Mouse (Mus musculus): ENCODE measurements around the gene Ncs1.

Ncs1 gene

DNA sequence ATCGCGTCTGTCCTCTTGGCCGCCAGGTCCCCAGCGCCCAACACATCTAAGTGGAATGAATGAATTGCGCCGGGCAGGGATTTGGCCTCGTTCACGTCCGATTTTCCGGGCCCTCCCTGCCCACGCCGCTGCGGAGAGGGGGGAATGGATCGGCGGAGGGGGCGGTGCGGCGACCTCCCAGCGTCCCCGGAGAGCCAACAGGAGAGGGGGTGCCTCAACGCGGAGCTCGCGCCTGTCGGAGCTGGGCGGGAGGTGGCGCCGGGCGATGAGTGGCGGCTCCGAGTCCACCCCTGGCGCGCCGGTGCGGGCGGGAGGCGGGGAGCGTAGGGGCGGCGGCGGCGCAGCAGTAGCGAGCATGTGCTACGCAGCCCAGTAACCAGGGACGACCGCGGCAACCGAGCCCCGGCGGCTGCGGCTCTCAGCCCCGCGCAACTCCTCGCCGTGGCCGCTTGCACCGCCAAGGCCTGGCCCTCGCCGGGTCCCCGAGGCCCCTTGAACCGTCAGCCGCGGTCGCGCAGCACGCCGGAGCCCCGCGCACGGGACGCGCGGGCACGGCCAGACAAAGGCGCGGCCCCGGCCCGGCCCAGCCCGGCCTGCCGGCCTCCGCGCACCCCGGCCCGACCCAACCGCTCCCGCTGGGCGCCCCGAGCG, at the start of gene Ncs1:
Ncs1 (plus strand) TSS at position 333 of the 651 bp plus-strand sequence.
- DNase-seq: peak in 1 of 2 experiments; percentile 52

DNA sequence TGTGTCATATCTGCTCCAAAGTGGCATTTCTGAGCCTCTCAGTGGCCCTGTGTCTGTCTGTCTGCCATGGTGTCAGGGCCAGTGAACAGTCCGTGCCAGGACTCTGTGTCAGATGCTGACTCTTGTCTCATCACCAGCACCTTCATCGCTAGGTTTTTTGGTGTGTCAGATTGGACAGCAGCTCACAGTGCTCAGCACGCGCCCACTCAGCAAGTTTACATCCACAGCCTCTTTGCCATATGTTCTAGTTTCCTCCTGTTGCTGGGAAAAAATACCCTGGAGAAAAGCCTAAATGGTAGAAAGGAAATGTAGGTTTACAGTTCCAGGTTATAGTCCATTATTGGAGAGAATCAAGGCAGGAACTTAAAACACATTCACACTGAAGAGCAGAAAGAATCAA, 47.0 kb upstream of the Ncs1 start:
- no peak for DNase-seq

DNA sequence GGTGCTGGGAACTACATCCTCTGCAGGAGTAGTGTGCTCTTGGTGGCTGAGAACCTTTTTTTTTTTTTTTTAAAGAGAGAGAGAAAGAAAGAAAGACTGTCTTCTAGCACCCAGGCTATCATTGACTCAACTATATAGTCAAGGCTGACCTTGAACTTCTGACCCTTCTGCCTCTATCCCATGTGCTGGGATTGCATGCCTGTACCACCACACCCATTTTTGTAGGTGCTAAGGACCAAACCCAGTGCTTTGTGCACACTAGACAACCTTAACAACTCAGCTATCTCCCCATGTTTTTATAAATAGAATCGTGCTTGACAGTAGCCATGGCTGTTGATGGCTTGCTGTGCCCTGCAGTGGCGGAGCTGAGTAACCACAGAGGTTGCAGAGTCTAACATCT, 45.6 kb upstream of the Ncs1 start:
- DNase-seq: no peak

DNA sequence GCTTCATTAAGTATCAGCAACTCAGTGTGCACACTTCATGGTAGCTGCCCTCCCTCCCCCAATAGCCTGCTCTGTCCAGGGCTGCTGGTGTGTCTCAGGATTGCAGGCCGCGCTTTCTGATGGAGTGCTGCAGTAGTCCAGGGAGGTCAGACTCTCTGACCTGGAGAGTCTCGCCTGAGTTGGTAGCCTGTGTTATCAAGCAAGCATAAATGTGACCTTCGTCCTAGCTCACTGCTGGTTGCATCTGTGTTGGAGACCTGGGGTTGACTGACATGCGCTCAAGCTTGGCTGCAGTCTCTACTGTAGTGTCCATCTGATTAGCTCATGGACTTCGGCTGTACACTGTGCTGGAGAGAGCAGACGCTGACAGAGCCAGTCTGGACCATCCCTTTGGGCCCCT, 43.8 kb upstream of the Ncs1 start:
- no peak for DNase-seq

DNA sequence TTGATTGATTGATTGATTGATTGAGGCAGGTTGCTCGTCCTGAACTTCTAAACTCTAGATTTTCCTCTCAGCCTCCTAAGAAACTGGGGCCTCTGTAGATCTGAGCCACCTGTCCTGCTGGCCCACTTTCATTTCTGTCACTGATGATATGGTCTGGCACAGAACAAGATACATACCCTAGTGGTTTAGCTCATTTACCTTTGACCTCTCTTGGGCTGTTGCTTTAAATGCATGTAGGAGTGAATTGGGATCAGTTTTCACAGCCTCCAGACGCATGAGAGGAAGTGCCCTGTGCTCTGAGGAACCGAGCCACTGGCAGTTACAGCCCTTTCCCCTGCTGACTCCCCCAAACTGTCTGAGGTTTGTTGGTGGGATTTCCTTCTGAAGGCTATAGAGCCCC, 43.3 kb upstream of the Ncs1 start:
- no peak for DNase-seq

DNA sequence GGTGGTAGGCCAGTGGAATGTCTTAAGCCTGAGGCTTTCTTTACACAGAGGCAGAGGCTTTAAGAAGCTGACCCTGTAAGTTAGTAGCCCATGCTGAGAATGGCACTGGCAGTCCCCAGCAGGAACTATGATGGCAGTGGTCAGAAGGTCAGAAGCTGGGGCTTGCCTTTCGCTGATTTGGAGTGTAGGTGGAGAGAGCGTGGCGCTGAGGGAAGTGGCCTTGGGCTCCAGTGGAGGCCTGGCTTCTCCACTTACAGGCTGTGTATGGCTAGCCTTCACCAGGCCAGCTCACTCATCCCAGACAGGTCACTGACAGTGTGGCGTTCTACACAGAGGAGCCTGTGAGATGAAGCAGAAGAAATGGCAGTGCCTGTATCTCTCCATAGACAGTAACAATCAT, 42.7 kb upstream of the Ncs1 start:
- DNase-seq: no peak

DNA sequence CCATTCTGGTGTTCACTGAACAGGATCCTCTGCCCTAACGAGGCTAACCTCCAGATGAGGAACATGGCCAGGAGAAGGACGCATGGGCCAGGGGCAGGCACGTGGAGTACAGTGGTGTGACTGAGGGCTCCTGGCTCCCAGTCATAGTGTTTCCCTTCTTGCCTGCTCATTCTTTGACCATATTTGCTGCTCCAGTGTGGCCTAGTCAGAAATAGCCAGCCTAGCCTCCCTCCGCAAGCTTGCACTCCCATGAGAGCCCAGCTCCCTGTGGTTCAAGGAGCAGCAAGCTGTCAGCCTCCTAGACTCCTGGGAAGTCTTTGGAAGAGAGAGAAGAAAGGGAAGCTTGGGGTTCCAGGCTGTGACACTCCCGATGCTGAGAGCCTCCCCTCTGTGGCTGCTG, 40.9 kb upstream of the Ncs1 start:
- no peak for DNase-seq

DNA sequence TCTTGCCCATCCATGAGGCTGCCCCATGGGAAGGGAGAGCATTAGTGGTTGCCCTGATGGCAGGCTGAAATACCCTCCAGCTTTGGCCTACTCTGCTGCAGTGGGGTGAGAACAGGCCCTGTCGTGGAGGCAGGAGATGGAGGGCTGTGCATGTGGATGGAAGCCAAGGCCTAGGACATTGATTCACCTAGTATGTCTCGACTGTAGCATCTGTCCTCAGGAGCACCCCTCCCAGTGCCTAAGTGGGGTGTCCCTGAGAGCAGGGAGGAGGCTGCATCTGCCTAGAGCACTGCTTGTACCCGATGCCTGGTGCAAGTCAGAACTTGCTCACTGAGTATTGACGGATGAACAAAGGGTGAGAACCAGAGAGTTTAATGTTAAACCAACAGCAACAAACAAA, 39.4 kb upstream of the Ncs1 start:
- no peak for DNase-seq

DNA sequence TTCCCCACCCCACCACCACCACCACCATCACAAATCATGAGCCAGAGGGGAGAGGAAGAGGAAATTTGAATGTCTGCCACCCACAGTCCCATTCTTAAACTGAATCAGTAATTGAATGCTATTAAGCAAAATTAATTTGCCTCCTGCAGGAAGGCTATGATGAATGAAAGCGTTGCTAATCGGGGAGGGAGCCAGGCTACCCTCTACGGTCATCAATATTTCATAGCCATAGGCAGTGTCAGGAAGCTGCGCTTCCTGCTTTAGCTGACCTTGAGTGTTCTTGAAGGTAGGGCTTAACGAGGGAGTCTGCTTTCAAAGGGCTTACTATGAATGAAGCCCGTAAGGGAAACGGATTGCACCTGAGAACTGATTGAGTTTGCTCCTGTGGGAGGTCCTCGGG, 38.7 kb upstream of the Ncs1 start:
- DNase-seq: no peak

DNA sequence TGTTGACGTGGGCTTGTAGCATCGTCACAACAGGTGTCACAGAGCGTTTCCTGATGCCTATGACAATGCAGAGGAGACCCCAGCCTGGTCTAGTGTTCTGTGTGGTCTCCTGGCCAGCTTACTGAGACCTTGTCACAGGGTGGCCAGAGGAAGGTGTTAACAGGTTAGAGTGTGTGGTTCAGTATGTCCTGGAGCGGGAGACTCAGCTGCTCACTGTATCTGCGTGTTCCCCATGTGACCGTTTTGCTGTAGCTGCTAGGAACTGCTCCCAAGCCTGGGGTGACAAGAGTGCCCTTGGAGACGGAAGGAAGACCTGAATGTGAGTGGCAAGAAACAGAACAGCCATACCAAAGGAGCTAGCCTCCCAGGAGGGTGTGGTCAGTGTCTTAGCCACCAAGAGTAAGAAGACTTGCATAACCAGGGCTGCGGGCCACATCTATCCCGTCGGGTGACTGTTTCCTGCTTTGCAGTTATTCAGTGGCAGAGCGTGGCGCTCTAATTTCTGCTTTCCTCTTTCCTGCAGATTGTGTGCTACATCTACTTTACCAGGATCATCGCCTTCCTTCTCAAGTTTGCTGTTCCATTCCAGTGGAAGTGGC, 37.0 kb upstream of the Ncs1 start:
- DNase-seq: no peak

DNA sequence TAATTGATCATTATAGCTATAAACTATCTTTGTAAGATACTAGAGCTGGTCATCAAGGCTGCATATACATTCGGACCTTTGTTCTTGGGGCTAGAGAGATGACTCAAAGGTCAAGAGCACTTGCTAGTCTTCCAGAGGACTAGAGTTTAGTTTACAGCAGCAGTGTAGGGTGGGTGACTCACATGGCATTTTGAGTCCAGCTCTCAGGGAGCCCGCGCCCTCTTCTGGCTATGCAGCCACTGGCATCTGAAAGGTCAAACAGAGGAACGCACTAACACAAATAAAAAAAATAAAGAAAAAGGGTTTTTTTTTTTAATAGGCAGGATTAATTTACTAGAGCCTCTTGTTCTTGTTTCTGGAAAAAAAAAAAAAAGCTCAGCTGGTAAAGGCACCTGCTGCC, 36.1 kb upstream of the Ncs1 start:
- no peak for DNase-seq

DNA sequence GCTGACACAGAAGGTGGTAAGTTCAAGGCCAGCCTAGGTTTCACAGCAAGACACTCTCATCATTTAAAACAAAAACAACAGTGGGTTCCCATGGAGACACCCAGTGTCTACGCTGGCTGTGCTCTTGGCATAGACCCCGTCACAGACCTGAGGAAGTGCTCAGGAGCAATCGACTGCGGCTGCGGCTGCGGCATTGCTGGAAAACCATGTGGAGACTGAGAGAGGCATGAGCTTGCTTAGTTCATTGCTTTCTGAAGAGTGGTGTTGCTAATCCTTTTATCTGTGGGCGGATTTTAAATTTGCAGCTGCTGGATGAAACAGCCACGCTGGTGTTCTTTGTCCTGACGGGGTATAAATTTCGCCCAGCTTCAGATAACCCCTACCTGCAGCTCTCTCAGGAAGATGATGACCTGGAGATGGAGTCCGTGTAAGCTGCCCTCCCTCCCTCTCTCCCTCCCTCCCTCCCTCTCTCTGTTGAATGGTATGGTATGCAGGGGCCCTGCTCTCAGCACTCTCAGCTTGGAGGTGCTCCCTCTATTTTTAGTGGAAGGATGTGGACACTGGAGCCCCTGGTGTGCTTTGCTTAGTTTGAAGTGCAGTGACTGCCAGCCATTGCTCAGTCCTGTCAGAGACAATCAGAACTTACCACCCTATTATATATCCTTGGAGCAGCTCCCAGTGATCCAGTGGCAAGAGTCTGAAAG, 35.3 kb upstream of the Ncs1 start:
- DNase-seq: no peak

DNA sequence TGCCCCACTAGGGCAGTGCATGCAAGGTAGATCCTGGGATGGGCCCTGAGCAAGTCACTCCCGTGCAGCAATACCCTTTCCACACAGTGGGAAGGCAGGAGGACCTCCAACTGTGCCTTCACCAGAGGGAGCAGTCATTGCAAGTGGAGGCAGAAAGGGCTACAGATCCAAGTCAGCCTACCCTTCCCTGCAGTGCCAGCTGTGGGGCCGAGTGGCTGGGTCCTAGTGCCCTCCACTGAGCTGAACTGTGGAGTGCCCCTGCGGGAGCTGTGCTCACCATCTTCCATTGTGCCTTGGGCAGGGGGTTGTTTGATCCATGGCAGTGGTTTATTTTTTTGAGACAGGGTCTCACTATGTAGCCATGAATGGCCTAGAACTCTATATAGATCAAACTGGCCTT, 34.4 kb upstream of the Ncs1 start:
- no peak for DNase-seq

DNA sequence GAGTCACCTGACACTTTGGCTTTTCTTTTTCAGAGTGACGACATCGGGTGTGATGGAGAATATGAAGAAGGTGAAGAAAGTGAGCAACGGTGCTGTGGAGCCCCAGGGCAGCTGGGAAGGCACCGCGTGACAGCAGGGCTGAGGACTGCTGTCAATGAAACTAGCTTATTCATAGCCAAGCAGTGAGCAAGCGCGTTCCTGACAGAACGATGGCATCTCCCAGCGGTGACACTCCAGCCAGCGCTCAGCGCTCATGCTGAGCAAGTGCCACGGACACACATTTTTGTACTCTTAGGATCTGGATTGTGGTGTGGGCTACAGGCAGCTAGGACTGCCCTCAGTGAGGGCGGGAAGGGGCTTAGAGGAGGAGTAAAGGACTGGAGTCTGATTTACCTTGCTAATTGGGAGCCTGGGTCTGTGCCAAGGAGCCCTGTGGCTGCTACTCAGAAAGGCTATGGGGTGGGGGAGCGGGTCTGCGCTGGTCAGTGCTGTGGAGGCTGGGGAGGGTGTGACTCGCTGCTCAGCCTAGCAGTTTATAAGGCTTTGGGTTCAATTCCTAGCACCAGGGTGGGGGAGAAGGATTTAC, 31.3 kb upstream of the Ncs1 start:
- no peak for DNase-seq

DNA sequence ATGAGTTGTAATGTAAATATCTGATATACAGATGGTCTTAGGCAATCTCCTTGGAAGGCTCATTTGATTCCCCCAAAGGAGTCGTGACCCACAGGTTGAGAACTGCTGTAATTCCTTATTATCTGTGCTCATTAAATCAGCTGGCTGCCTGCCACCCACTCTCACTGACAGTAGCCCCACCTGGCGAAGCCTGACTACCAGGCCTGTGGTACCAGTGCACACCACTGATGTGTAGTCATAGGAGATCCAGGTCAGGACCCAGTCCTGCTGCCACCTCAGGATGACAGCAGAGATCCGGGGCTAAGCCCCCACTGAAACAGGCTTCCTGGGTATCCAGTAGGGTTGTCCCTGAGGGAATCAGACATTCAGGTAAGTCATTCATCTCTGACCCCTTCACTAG, 27.0 kb upstream of the Ncs1 start:
- DNase-seq: no peak

DNA sequence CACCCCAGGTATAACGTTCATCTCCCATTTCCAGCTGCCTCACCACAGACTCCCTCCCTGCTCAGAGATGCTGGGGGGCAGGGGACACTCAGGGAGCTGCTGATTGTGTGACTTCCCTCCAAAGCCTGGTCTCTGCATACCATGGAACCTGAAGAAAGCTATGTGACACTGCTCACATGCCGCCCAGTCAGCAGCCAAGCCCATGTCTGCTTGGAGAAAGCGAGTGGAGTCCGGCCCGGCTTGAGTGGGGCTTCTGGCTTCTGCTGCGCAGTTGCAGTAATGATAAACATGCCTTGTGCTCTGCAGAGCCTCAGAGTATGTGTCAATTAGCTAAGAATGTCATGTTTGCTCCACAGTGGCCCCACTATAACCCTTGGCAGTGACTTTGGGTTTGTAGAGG, 26.2 kb upstream of the Ncs1 start:
- no peak for DNase-seq

DNA sequence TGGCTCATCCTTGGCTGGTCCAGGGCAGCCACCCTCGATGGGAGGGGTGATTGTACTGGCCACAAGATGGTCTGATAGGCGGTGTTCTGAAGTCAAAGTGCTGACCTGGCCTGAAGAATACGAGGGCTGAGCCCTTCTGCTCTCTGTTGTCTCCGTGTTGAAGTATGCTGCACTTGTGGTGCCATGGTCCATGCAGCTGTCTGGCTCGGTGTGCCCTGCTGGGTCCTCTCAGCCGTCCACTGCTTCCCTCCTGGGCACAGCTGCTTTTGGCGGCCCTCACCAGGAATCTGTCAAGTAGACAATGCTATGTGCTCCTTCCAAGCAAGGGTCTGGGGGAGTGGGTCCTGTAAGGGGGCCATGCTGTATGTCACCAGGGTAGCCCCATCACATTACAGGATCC, 24.8 kb upstream of the Ncs1 start:
- no peak for DNase-seq

DNA sequence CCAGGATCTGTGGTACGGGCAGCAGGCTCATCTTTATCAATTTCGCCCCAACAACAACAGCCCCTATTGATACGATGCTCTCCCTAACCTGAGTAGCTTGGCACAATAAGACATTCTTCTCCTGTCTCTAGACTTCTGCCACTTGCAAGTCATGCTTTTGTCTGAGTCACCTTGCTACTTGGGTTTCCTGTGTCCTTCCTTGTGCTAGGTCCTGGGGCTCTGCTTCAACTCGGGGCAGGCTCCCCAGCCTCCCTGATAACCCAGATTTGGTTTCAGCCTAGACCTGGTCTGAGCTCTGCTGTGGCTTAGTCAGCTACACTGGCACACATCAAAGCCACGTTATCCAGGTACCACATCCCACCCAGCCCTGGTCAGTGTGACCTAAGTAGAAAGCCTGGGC, 24.0 kb upstream of the Ncs1 start:
- DNase-seq: no peak

DNA sequence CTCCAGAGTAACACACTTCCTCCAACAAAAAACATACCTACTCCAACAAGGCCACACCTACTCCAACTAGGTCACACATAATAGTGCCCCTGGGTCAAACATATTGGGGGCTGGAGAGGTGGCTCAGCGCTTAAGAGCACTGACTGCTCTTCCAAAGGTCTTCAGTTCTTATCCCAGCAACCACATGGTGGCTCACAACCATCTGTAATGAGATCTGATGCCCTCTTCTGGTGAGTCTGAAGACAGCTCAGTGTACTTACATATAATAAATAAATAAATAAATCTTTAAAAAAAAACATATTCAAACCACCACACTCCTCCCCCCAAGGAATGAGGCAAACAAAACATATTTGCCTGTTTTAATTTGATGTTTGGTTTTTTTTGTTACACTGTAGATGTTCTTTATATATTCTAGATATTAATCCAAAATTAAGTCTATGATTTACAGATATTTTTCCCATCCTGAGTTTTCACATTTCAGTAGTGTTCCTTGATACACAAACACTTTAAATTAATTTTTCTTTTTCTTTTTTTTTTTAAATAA, 16.8 kb upstream of the Ncs1 start:
- DNase-seq: no peak

DNA sequence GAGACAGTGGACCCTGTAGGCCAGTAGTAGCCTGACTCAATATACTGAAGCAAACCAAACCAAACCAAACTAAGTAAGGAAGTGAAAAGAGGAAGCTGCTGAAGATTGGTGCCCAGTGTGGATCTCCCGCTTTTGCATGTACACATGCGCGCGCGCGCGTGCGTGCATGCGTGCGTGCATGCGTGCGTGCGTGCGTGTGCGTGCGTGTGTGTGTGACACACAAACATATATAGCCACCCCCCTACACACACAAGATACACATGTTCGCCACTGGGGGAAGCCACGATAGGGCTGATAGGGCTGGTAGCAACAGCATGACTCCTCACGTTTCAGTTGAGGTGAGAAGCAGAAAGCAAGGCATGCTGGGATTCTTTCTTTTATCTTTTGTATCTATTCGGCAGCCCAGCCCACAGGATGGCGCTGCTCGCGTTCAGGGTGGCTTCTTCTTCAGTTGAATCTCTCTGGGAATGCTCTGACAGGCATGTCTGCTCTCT, 6.4 kb upstream of the Ncs1 start:
- peak; percentile 37 to 44 for DNase-seq

DNA sequence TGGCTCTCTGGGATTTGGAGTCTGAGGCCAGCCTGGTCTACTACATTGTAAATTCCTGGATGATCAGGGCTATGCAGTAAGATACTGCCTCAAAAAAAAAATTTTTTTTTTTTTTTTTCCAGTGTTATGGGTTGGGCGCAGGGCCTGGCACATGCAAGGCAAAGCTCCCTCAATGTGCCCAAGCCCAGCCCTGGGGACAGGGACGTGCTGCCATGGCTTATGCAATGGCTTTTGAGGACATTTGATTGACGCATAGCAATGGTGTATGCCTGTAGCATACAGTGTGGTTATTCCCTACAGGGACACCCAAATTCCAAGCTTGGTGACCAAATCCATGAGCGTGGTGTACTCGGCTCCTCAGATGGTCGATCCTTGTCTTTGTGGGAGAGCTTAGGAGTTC, 5.8 kb upstream of the Ncs1 start:
- no peak for DNase-seq

DNA sequence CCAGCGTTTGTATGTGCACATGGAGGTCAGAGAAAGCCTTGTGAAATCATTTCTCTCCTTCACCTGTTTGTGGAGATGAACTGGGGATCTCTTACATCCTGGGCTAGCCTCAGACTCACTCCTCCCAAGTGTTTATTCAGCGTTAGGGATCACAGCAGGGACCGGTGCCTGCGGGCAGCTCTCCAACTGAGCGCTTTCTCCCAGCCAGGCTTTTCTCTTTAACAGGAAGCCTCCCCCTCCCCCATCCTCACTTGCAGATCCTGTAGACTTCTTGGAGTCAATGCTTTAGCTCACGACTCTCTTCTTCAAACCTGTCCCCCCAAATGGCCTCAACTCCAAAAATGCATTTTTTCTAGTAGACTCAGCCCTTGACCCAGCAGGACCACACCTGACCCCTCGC, 4.0 kb upstream of the Ncs1 start:
- DNase-seq: no peak

DNA sequence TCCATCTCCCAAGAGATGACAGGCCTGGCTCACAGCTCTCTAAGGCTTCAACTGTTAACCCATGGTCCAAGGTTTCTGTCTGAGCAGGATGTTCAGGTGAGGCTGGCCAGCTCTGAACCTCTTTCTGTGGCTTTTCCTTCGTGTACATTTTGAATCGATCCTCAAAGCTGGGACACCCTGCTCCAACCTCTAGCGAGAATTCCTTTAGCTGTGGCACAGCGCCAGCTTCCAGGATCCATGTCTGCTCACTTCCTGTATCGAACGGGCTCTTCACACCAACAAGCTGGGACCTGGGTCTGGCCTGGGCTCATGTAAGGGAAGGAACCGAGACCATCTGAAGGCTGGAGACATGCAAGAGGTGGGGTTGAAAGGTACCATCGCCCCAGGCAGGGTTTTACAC, 1.4 kb upstream of the Ncs1 start:
- no peak for DNase-seq

DNA sequence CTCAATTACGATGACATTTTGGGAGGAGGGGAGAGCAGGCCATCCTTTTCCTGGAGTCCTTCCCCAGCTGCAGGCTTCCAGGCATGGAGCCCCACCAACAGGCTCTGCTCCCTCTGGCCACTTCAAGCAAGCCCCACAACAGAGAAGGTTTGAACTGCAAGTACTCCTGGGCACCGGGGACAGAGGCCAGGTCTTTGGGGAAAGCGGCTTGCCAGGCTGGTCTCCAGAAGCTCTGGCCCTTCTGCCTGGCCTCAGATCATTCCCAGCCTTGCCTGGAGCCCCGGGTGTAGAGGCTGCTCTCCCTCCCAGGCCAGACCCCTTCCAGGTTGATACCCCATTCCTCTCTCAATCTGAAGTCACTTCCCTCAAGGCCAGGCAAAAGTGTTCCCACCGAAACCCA, 572 bp upstream of the Ncs1 start:
- no peak for DNase-seq
